In genomic region chr1:30700399-30701081, GRCm38 (mm10) we compare ENCODE assay signal across 9 mouse cellular contexts.
A peak's percentile ranks its signal among the peaks of the same experiment; 100 is the strongest.
DNase-seq lines count a peak whose midpoint lies in the region; TF ChIP-seq lines count a peak whose summit lies in the region.
"Had no signal": no experiment of that assay in that cellular context is flagged by ENCODE, and none has a peak within 500 bp of the region (broad histone marks: within the 10 kb centered on the region; RNA-seq: fewer than 3 reads in every experiment).

No protein-coding gene starts in this region.

- TF ChIP-seq CTCF in gastrocnemius, adult 2 months (IDR thresholded peaks at IDR 0.05), result peak; percentile 5; the same call in 1 of the 2 replicates

- H3K27ac ChIP-seq in gastrocnemius, adult 2 months, result no peak overlapping the region
- H3K27ac ChIP-seq: heart, embryonic 15.5 days had no signal

- H3K4me3 ChIP-seq in gastrocnemius, adult 2 months, result no peak overlapping the region
- H3K4me3 ChIP-seq: heart, embryonic 15.5 days had no signal

- intact Hi-C loops in gastrocnemius, adult 2 months (cut with DNase I), result no loop called here
- intact Hi-C loops in left cerebral cortex, postnatal 14 days (cut with DNase I), result no loop called here

- DNase-seq in gastrocnemius, adult 2 months, result no peak
- DNase-seq in gastrocnemius, adult 18-20 months (ENCODE audit: low spot score), result no peak
- DNase-seq in right cerebral cortex, postnatal 10 days (ENCODE audit: low spot score in 2 of 2), result peak; percentile 59 to 65
- no peak for DNase-seq in right cerebral cortex, postnatal 36 days (ENCODE audit: low spot score in 2 of 2)
- DNase-seq in left cerebral cortex, postnatal 14 days (ENCODE audit: low spot score in 2 of 2), result peak; percentile 61 to 67
- DNase-seq in spleen, adult 18-20 months, result no peak
- DNase-seq in cerebellum, postnatal 36 days, result no peak
- DNase-seq in gastrocnemius, postnatal 25 days, result no peak

Comparison
In these comparisons a context has a peak if more than half of its experiments do, and no peak if none do; other contexts are left out.
1. DNase-seq: peak in right cerebral cortex, postnatal 10 days (2 of 2) and left cerebral cortex, postnatal 14 days (2 of 2); none in gastrocnemius, adult 2 months (single experiment), gastrocnemius, adult 18-20 months (single experiment), right cerebral cortex, postnatal 36 days (0 of 2), spleen, adult 18-20 months (0 of 2), cerebellum, postnatal 36 days (0 of 2) and gastrocnemius, postnatal 25 days (single experiment).